Mouse (Mus musculus): ENCODE measurements around the gene Msi1. TPM values are rescaled to one million over a fixed set of nuclear protein-coding genes. Genes with fewer than 3 reads are reported as not detected.
"Not testable (repeated sequence)": the region's sequence is repeated elsewhere in the genome, so short reads cannot be mapped to it uniquely, and the experiment has no call there.

Msi1 gene
- polyA plus RNA-seq, 1 experiment from 2014 or later, result 133 TPM

- Histone ChIP-seq H3K4me1 (replicated peaks) (peaks cover 36% of the 10 kb centered on the region), H3K4me2 (replicated peaks) (no peak overlapping the region), H3K4me3 (replicated peaks) (no peak overlapping the region), H3K27me3 (no peaks in the 10 kb centered on the region), H3K27ac (no peak overlapping the region), H3K9me3 (no peaks in the 10 kb centered on the region), H3K9ac (replicated peaks) (no peak overlapping the region), H3K36me3 (no peaks in the 10 kb centered on the region)
- no peak for ATAC-seq
- 74% methylated on average over 9 of the region's 9 CpGs for WGBS
Observed at GRCm38 (mm10) chr5:115487942-115488580, 58.7 kb downstream of the Msi1 start.

- Histone ChIP-seq H3K9me3 (no peaks in the 10 kb centered on the region), H3K9ac (replicated peaks) (peak overlapping the region; percentile 84), H3K4me1 (replicated peaks) (peaks cover 31% of the 10 kb centered on the region), H3K4me3 (replicated peaks) (peak overlapping the region; percentile 45), H3K4me2 (replicated peaks) (peak overlapping the region; percentile 62), H3K36me3 (no peaks in the 10 kb centered on the region), H3K27ac (peak overlapping the region; percentile 100), H3K27me3 (no peaks in the 10 kb centered on the region)
- under 1% methylated on average over 37 of the region's 39 CpGs for WGBS
- peak; percentile 69 for ATAC-seq
Observed at GRCm38 (mm10) chr5:115488841-115489698, 59.7 kb downstream of the Msi1 start.

DNA sequence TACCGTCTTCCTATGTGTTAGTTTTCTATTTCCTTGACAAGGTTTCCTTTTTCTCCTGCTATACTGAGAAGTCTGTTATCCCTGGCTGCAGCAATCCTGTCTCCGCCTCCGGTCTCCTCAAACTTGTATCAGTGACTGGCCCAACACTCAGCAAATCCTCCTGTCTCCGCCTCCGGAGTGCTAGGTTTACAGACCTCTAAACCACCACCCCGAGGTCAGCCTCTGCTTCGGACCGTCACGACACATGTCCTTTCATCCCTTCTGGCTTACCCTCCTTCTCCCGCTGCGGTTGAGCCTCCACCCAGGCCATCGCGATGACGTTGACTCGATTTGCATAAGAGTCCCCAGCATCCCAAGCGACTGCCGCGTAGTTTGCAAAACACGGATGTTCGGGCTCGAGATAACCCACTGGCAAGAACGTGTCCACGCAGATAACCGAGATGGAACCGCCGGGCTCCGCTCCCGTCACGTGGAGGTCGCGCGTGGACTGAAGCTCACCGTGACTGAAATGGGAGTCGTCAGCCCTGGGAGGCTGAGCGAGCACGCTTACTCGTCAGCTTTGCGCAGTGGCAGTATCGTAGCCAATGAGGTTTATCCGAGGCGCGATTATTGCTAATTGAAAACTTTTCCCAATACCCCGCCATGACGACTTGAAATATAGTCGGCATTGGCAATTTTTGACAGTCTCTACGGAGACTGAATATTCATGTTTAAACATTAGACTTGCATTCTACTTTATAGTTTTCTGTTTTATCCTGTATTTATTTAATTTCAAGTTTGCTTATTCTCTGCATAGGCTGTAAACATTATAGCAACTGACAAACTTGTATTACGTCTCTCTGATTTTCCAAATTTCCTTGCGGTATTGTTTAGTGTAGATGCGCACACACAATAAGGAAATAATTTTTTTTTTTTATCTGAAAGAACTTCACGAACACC is 60.6 kb downstream of the Msi1 start:
- WGBS, result under 1% methylated on average over 50 of the region's 50 CpGs

GRCm38 (mm10) chr5:115490638-115491000 is 61.2 kb downstream of the Msi1 start:
- H3K9me3 ChIP-seq, result no peaks in the 10 kb centered on the region
- no peaks in the 10 kb centered on the region for H3K27me3 ChIP-seq
- H3K4me1 ChIP-seq (replicated peaks), result peaks cover 25% of the 10 kb centered on the region
- peak overlapping the region; percentile 39 for H3K4me2 ChIP-seq (replicated peaks)
- ATAC-seq, result peak; percentile 21; the same call in 1 of the 2 replicates
- H3K27ac ChIP-seq, result peak overlapping the region; percentile 74
- H3K9ac ChIP-seq (replicated peaks), result no peak overlapping the region
- no peaks in the 10 kb centered on the region for H3K36me3 ChIP-seq
- peak overlapping the region; percentile 13; the same call in 1 of the 2 replicates for H3K4me3 ChIP-seq (replicated peaks)
- WGBS, result 12% methylated on average over 8 of the region's 8 CpGs

More for the DNA sequence above, 60.6 kb downstream of the Msi1 start:
- Histone ChIP-seq H3K36me3 (no peaks in the 10 kb centered on the region), H3K27me3 (no peaks in the 10 kb centered on the region), H3K4me3 (replicated peaks) (peak overlapping the region; percentile 45), H3K9me3 (no peaks in the 10 kb centered on the region), H3K4me1 (replicated peaks) (peaks cover 26% of the 10 kb centered on the region), H3K9ac (replicated peaks) (peak overlapping the region; percentile 84), H3K4me2 (replicated peaks) (peak overlapping the region; percentile 62), H3K27ac (peak overlapping the region; percentile 100)
- ATAC-seq, result peak; percentile 82

GRCm38 (mm10) chr5:115491076-115491475 is 61.7 kb downstream of the Msi1 start:
- H3K27me3 ChIP-seq, result no peaks in the 10 kb centered on the region
- peak overlapping the region; percentile 2; the same call in 1 of the 2 replicates for H3K27ac ChIP-seq
- peak overlapping the region; percentile 39 for H3K4me2 ChIP-seq (replicated peaks)
- WGBS, result 32% methylated on average over 5 of the region's 5 CpGs
- no peaks in the 10 kb centered on the region for H3K9me3 ChIP-seq
- no peak for ATAC-seq
- no peak overlapping the region for H3K4me3 ChIP-seq (replicated peaks)
- H3K9ac ChIP-seq (replicated peaks), result no peak overlapping the region
- H3K36me3 ChIP-seq, result no peaks in the 10 kb centered on the region
- H3K4me1 ChIP-seq (replicated peaks), result peaks cover 25% of the 10 kb centered on the region

GRCm38 (mm10) chr5:115491771-115492322 is 62.4 kb downstream of the Msi1 start:
- no peaks in the 10 kb centered on the region for H3K36me3 ChIP-seq
- H3K4me3 ChIP-seq (replicated peaks), result peak overlapping the region; percentile 19
- H3K4me2 ChIP-seq (replicated peaks), result peak overlapping the region; percentile 56
- H3K4me1 ChIP-seq (replicated peaks), result peaks cover 25% of the 10 kb centered on the region
- WGBS, result 5% methylated on average over 28 of the region's 28 CpGs
- H3K27ac ChIP-seq, result no peak overlapping the region
- peak overlapping the region; percentile 61 for H3K9ac ChIP-seq (replicated peaks)
- H3K9me3 ChIP-seq, result no peaks in the 10 kb centered on the region
- no peak for ATAC-seq
- H3K27me3 ChIP-seq, result no peaks in the 10 kb centered on the region

DNA sequence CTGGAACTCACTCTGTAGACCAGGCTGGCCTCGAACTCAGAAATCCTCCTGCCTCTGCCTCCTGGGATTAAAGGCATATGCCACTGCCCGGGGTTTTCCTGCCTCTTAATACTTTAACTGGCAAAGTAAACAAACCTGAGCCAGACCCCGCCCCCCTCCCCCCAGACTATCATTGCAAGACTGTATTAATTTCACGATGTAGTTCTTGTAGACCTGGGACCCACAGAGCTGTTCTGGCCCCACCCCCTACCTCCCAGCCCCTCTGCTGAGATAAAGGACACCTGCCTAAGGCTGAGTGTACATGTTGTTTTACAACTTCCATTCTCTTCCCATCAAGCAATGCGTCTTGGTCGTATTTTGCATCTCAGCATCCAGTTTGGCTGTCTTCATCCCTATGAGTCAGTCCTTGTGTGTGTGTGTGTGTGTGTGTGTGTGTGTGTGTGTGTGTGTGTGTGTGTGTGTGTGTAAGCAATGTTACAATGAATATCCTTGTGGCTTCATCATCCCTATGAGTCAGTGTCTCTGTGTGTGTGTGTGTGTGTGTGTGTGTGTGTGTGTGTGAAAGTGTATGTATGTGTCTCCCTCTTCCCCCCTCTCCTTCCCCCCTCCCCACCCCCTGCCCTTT is 63.4 kb downstream of the Msi1 start:
- H3K4me3 ChIP-seq (replicated peaks), result no peak overlapping the region
- H3K36me3 ChIP-seq, result no peaks in the 10 kb centered on the region
- no peak for ATAC-seq
- H3K4me2 ChIP-seq (replicated peaks), result no peak overlapping the region
- no peaks in the 10 kb centered on the region for H3K27me3 ChIP-seq
- peaks cover 25% of the 10 kb centered on the region for H3K4me1 ChIP-seq (replicated peaks)
- 83% methylated on average over 6 of the region's 6 CpGs for WGBS
- no peak overlapping the region for H3K9ac ChIP-seq (replicated peaks)
- H3K27ac ChIP-seq, result no peak overlapping the region
- H3K9me3 ChIP-seq, result no peaks in the 10 kb centered on the region

- no peak overlapping the region for H3K4me2 ChIP-seq (replicated peaks)
- H3K4me3 ChIP-seq (replicated peaks), result no peak overlapping the region
- no peaks in the 10 kb centered on the region for H3K36me3 ChIP-seq
- H3K4me1 ChIP-seq (replicated peaks), result peaks cover 25% of the 10 kb centered on the region
- 79% methylated on average over 5 of the region's 5 CpGs for WGBS
- no peak for ATAC-seq
- no peaks in the 10 kb centered on the region for H3K9me3 ChIP-seq
- no peak overlapping the region for H3K27ac ChIP-seq
- H3K27me3 ChIP-seq, result no peaks in the 10 kb centered on the region
- H3K9ac ChIP-seq (replicated peaks), result no peak overlapping the region
Observed at GRCm38 (mm10) chr5:115493441-115493840, 64.0 kb downstream of the Msi1 start.

DNA sequence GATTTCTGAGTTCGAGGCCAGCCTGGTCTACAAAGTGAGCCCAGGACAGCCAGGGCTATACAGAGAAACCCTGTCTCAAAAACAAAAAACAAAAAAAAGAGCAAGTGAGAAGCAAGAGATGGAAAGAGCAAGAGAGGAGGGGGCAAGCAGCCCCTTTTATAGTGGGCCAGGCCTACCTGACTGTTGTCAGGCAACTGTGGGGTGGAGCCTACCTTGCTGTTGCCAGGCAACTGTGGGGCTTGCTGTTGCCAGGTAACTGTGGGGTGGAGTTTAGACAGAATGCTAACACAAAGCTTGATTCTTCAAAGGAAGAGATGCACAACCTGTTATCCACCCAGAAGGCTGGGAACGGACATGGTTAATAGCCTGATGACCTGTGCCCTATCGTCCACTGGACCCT is 66.2 kb downstream of the Msi1 start:
- WGBS, result 87% methylated on average over 3 of the region's 3 CpGs
- peaks cover 20% of the 10 kb centered on the region for H3K4me1 ChIP-seq (replicated peaks)
- ATAC-seq; H3K9ac ChIP-seq (replicated peaks); H3K27me3 ChIP-seq; H3K4me3 ChIP-seq (replicated peaks); H3K4me2 ChIP-seq (replicated peaks); H3K36me3 ChIP-seq; H3K9me3 ChIP-seq; H3K27ac ChIP-seq: not testable (repeated sequence)

DNA sequence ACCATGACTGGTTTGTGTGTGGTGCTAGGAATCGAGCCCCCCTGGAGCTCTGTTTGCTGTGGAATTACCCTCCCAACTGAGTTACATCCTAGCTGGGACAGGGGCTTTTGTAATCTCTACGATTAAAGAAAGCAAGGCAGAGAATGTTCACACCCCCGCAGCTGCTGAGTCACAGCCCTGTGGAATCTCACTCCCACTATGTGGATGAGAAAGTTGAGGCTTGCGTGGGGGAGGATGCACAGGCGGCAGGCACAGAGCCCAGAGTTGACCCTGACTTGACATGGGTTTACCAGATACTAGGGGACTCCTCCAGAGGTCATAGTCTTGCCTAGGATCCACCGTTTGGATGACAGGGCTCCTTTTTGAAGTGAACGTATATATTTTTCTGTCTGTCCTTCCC is 67.6 kb downstream of the Msi1 start:
- H3K4me2 ChIP-seq (replicated peaks), result no peak overlapping the region
- H3K27me3 ChIP-seq, result no peaks in the 10 kb centered on the region
- WGBS, result 80% methylated on average over 7 of the region's 7 CpGs
- ATAC-seq, result no peak
- H3K27ac ChIP-seq, result no peak overlapping the region
- H3K9me3 ChIP-seq, result no peaks in the 10 kb centered on the region
- H3K4me1 ChIP-seq (replicated peaks), result peaks cover 6% of the 10 kb centered on the region
- H3K4me3 ChIP-seq (replicated peaks), result no peak overlapping the region
- no peaks in the 10 kb centered on the region for H3K36me3 ChIP-seq
- H3K9ac ChIP-seq (replicated peaks), result no peak overlapping the region
